Mouse (Mus musculus): ENCODE results near the gene Copg2.
"Not testable (repeated sequence)": the region's sequence is repeated elsewhere in the genome, so short reads cannot be mapped to it uniquely, and the experiment has no call there.

Gene Copg2

GRCm38 (mm10) chr6:30805053-30805752, 91.4 kb downstream of the Copg2 start:
- DNase-seq: no peak

- DNase-seq: peak; percentile 31
Observed at GRCm38 (mm10) chr6:30804389-30805052, 92.1 kb downstream of the Copg2 start.

GRCm38 (mm10) chr6:30802915-30803314, 93.7 kb downstream of the Copg2 start:
- DNase-seq: not testable (repeated sequence)

- no peak for DNase-seq
Observed at GRCm38 (mm10) chr6:30751209-30751608, 145.4 kb downstream of the Copg2 start.

- DNase-seq: no peak
Observed at GRCm38 (mm10) chr6:30750482-30750881, 146.1 kb downstream of the Copg2 start.

- DNase-seq: no peak
Observed at GRCm38 (mm10) chr6:30749892-30750291, 146.7 kb downstream of the Copg2 start.

GRCm38 (mm10) chr6:30749042-30749689, 147.4 kb downstream of the Copg2 start:
- DNase-seq: no peak

- DNase-seq: no peak
Observed at GRCm38 (mm10) chr6:30748358-30748910, 148.2 kb downstream of the Copg2 start.

GRCm38 (mm10) chr6:30747631-30748357, 148.8 kb downstream of the Copg2 start:
- DNase-seq: no peak

GRCm38 (mm10) chr6:30745591-30745990, 151.0 kb downstream of the Copg2 start:
- no peak for DNase-seq

GRCm38 (mm10) chr6:30744846-30745245, 151.7 kb downstream of the Copg2 start:
- no peak for DNase-seq

GRCm38 (mm10) chr6:30739177-30739747, 157.3 kb downstream of the Copg2 start:
- peak; percentile 26 for DNase-seq

- DNase-seq: peak; percentile 18
Observed at GRCm38 (mm10) chr6:30738464-30739006, 158.1 kb downstream of the Copg2 start.

- DNase-seq: peak; percentile 78
Observed at GRCm38 (mm10) chr6:30737548-30738463, 158.8 kb downstream of the Copg2 start.

GRCm38 (mm10) chr6:30736864-30737547, 159.6 kb downstream of the Copg2 start:
- peak; percentile 63 for DNase-seq

GRCm38 (mm10) chr6:30736372-30736762, 160.2 kb downstream of the Copg2 start:
- DNase-seq: no peak

- no peak for DNase-seq
Observed at GRCm38 (mm10) chr6:30735728-30736371, 160.7 kb downstream of the Copg2 start.

- DNase-seq: no peak
Observed at GRCm38 (mm10) chr6:30734988-30735727, 161.4 kb downstream of the Copg2 start.

GRCm38 (mm10) chr6:30734465-30734864, 162.1 kb downstream of the Copg2 start:
- no peak for DNase-seq

Data from cerebellum, adult 8-10 months (tissue).